Mouse (Mus musculus): ENCODE results near the gene Fam53b. TPM values are rescaled to one million over a fixed set of nuclear protein-coding genes. Genes with fewer than 3 reads are reported as not detected.

The Fam53b gene
- total RNA-seq, 2 experiments from 2014 or later: 22.7 to 25.5 TPM

DNA sequence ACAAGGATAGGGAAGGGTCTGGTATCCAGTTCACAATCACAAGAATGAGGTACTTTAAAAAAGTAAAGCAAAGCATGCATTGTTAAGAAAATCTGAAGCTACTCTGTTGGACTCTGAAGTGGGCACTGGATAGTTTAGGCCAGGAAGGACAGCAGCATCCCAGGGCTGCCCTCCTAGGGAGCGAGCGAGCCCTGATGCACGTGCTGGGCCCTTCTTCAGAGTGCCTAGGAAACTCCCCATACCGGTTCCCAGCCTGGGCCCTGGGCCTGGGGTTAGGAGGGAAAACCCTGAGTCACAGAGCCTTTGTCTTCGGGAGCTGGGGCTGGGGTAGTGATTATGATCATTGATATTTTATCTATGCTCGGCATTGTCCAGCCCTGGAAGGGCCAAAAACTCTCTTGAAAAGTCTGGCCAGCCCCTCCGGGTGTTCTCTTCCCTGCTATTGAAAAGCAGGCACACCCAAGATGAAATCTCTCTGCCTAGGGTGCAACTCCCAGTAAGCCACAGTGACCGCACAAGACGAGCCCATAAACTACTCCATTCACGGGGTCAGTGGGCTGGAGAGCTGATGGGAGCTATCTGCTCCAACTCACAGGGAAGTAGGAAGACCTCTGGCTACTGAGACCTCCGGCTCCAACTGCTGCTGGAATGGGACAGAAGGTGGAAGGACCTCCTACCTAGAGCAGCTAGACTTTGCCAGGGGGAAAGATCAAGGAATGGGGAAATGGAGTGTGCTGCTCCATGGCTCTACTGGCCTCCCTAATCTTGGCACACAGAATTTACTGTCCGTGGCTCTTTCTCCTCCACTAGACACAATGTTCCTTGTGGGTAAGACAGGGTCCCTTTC, 45.0 kb downstream of the Fam53b start:
- intact Hi-C loops (cut with DNase I): no loop called here
- DNase-seq: peak in 1 of 2 experiments; percentile 4

DNA sequence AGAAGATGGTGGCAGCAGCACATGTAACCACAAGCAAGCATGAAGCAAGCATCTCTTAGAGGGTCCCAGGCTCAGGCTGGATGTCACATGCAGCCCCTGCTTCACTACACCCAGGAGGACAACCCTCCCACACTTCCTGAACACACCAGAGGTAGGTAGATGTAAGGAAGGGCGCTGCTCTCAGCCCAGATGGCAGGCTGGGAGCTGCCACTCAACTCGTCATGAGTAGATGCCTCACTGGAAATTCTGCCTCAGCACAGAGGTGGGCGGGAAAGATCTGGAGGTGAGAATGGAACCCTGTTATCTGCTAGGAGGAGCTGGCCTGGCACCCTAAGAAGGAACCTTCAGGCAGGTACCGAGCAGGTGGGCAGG, 45.7 kb downstream of the Fam53b start:
- intact Hi-C loops (cut with DNase I): no loop called here
- DNase-seq: no peak

GRCm38 (mm10) chr7:132767233-132767998, 46.3 kb downstream of the Fam53b start:
- no peak for DNase-seq
- intact Hi-C loops (cut with DNase I): no loop called here

DNA sequence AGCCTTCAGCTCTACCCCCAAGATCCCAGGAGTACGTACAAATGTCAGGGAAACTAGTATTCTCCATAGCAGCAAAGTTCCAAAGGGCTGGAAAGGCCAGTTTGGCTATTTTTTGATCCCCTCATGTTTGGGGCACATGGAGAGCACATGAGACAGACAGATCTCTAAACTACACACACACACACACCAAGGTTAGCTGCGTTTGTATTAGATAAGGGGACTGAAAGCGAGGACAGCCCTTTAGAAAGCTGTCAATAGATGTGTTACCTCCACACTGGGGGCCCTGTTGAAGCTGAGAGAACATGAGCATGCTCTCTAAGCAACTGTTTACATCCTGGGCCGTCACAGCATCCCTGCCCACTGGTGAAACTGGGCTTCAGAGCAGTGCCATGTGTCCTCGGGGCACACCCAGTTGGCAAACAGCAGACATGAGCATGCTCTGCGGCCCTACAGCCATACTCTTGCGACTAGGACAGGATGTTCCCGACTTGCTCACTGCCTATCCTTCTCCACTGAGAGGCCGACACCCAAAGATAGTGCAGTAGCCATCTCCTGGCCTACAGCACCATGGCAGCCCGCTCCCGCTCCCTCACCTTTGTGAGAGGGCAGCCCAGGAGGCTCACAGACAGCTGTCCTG, 47.3 kb downstream of the Fam53b start:
- DNase-seq: no peak
- intact Hi-C loops (cut with DNase I): no loop called here

DNA sequence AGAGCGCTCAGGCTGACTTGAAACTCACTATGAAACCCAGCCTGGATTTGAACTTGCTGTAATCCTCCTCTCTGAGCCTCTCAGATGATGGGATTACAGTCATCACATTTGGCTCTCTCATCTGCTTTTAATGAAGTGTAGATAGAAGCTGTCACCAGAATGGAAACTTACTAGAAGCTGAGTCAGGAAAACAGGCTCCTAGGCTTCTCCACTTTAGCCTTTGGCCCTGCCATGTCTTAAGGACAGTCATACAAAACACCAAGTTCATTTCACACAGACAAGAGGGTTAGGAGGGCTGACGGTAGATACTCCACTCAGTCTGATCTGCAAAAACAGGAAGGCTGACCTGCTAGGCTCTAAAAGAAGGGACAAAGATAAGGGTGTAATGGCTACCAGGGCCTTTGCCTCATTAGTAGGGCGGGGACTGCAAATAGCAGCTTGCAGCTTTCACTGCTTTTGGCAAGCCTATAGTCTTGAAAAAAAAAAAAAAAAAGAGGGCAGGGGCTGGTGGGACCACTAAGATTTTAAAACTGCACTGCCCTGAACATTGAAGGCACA, 48.0 kb downstream of the Fam53b start:
- DNase-seq: no peak
- intact Hi-C loops (cut with DNase I): no loop called here

- intact Hi-C loops (cut with DNase I): no loop called here
- DNase-seq: no peak
Measured at GRCm38 (mm10) chr7:132764896-132765491, 48.7 kb downstream of the Fam53b start.

DNA sequence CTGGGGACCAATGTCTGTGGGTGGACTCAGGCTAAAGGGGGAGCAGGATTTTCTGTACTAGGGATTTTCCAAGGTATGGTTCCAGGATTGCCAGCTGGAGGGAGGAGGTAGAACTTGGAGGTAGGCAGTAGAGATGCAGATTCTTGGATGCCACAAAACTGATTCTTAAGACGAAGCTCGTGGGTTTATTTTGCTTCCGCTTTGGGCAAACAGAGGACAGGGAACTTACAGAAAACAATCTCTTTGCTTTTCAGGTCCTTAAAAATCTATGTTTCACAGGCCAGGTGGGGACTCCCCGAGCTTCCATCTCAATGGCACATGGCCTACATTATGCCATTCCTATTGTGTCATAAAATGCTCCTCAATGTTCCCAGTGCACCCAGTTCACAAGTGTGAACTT, 49.4 kb downstream of the Fam53b start:
- intact Hi-C loops (cut with DNase I): no loop called here
- DNase-seq: no peak

DNA sequence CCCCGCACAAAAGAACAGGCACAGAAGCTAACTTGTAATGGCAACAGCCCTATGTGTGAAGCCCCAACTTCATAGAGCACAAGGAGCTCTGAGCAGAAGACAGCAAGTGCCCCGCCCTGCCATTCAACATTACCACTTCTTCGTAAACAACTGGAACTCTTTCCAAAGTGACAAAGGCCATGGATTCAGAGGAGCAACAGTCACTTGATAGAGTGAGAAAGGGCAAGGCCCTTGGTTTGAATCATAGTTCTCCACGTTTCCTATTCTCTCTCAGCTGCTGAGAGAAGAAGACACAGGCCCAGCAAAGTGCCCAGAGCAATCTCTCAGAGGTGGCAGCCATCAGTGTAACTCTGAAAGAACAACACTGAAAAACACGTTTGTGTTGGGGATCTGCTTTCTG, 49.8 kb downstream of the Fam53b start:
- intact Hi-C loops (cut with DNase I): no loop called here
- DNase-seq: no peak

GRCm38 (mm10) chr7:132763351-132763750, 50.3 kb downstream of the Fam53b start:
- no peak for DNase-seq
- intact Hi-C loops (cut with DNase I): no loop called here

- intact Hi-C loops (cut with DNase I): no loop called here
- DNase-seq: no peak
Measured at GRCm38 (mm10) chr7:132761409-132761808, 52.3 kb downstream of the Fam53b start.

DNA sequence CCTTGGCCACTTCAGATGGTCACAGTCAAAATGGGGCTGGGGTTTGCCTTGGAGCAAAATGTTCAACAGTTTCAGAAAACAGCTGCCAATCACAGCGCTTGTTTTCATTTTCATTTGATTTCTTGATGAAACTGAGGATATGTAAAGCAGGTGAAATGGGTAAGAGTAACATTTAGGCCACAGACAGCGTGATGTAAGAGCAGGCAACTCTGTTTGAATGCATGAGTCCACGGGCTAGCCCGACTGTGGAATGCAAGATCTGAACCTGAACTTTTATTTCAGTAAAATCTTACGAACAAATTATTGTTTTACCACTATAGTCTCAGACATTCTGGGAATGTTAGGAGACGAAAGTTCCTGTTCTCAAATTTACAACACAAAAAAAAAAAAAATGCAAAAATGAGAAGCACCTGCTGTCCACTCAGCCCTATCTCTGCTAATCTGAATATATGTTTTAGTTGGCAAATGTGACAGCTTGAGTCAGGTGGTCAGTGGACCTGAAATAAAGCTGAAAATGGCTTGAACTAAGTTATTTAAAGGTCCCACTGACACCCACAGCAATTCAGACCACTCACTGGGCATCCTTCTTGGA, 53.0 kb downstream of the Fam53b start:
- DNase-seq: no peak
- intact Hi-C loops (cut with DNase I): no loop called here

DNA sequence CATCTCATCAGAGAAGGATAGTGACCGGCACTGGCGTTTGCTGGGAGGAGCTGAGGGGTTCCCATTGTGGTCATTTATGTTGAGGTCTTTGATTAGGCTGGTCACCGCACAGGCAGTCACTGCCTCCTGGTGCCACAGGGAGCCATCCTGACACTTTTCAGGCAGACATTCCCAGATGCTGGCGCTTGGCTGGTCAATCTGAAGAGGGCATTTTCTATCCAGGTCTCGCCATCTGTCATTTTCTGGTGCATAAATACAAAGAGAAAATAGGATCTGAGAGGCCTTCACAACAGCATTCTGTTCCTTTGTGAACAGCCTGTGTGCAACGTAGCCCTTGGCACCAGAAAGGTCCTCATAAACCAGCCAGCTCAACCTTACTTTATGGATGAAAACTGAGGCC, 53.8 kb downstream of the Fam53b start:
- intact Hi-C loops (cut with DNase I): no loop called here

DNA sequence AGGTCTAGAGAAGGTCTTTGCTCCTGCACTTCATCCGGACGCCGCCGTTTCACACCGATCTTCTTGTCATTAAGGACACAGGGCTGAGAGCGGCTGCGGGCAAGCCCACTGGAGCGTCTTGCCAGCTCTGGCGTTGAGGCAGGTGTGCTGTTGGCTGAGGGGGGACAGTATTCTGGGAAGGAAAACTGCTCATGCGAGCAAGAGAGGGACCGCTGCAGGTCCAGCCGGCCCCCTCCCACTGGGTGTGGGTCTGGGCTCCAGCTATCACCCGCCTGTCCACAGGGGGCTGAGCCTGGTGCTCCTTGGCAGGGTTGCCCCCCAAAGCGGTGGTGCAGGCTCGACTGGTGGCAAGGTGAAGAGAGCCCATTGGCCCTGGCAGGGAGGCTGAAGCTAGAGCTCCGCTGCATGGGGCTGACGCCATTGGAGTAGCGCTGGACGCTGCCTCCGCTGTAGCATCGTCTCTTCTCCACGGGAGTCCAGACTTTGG, 54.2 kb downstream of the Fam53b start:
- intact Hi-C loops (cut with DNase I): no loop called here
- no peak for DNase-seq

More for the DNA sequence above, 53.8 kb downstream of the Fam53b start:
- no peak for DNase-seq

DNA sequence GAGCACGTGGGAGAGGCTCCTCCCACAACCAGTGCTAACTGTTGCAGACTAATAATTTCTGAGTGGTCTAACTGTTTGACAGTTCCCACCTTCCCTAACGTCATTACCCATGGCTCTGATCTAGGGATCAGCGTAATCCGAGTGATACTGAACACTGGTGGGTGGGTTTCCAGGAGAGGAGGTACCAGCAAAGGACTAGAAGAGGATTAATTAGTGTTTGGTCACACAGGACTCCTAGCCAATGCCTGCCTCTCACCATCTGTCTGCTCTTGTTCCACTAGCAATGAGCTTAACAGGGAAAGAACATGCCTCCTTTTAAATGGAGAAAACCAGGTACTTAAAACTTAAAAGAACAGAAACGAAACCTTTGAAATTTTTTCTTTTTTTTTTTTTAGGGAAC, 54.8 kb downstream of the Fam53b start:
- intact Hi-C loops (cut with DNase I): no loop called here

DNA sequence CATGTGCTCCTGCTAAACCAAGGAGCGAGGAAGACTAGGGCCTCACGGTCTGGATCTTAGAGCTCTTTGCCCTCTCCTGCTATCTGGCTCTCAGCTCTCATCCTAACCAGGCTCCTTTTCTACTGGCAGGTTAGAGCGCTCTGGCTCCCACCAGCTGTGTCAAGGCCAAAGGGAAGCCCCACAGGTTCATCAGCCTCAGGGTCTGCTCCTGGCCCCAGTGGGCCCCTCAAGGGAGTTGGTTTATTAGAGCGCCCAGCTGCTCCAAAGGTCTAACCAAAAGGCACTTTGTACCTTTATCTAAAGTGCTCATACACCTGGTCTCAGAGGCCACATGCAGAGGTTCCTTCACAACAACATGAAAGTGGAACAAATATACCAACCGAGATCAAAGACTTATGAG, 57.4 kb downstream of the Fam53b start:
- DNase-seq: no peak
- intact Hi-C loops (cut with DNase I): no loop called here

More for the DNA sequence above, 54.8 kb downstream of the Fam53b start:
- no peak for DNase-seq

DNA sequence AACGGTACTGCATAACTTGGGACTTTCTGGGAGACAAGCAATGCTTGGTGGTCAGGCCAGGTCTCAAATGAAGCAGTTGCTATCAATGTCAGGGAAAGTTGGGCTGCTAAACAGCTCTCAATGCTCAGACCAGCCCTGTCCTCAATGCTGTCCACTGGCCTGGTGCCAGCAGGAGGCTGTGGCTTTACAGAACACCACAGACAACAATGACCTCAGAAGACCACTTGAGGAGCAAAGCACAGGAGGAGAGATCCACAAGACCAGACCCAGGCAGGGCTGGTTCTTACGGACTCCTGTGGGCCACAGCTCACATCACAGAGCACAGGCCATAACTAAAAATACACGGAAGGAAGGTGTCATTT, 59.3 kb downstream of the Fam53b start:
- intact Hi-C loops (cut with DNase I): no loop called here
- peak; percentile 55 to 61 for DNase-seq

DNA sequence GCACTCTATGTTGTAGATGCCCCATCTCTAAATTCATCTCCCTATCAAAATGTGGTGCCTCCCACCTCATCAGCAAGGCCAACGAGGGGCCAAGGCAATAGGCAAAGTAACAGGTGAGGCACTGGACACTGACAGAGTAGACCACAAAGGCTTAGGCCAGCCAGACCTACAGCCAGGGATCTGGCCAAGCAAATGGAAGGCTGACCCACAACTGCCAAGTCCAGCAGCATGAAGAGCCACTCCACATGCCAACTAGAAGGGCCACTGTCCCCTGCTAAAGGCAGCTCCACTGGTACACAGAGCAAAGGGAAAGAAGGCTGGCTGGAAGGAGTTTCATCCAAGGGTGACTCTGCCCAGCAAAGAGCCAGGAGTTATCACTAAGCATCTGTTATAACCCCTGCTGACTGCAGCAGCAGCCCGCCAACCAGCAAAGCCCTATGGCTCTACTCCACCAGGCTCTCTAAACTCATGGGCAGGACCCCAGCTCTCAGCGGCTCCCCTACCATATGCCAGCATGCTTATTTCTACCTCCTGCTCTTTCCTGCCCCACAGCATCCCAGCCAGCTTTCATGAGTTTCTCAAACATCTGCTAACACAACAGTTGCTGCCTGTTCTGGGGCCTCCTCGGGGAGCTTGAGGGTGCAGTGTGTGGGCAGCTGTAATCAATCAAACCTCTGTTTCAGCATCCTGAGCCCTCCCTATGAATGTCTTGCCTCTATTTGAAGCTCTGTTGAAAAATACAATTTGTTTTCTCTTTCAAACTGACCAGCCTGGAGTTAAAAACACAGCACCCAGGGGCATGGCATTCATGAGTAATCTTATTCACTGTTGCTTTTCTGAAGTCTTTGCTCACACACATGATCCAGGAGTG, 59.9 kb downstream of the Fam53b start:
- DNase-seq: no peak
- intact Hi-C loops (cut with DNase I): no loop called here

- intact Hi-C loops (cut with DNase I): no loop called here
- DNase-seq: no peak
Measured at GRCm38 (mm10) chr7:132751716-132752115, 62.0 kb downstream of the Fam53b start.

GRCm38 (mm10) chr7:132749504-132749903, 64.2 kb downstream of the Fam53b start:
- intact Hi-C loops (cut with DNase I): no loop called here
- DNase-seq: no peak

All from heart, postnatal 36 days (tissue).